Mouse (Mus musculus): ENCODE measurements around the gene Ccdc8. TPM values are rescaled to one million over a fixed set of nuclear protein-coding genes. Genes with fewer than 3 reads are reported as not detected.

Gene Ccdc8
- polyA plus RNA-seq, 1 experiment = 9.7 TPM

- H3ac ChIP-seq (ENCODE audit: control insufficient read depth, insufficient read length, low read depth) = no peak overlapping the region
- peaks cover 23% of the 10 kb centered on the region for H3K36me3 ChIP-seq (ENCODE audit: control insufficient read depth, insufficient read depth)
- no peaks in the 10 kb centered on the region for H3K79me3 ChIP-seq (ENCODE audit: low read depth)
These were observed 17.0 kb downstream of the Ccdc8 start for GRCm38 (mm10) chr7:17009326-17010009.

GRCm38 (mm10) chr7:17010010-17010347 is 17.5 kb downstream of the Ccdc8 start:
- H3K79me3 ChIP-seq (ENCODE audit: low read depth) = no peaks in the 10 kb centered on the region
- TF ChIP-seq CEBPB (IDR thresholded peaks at IDR 0.05; ENCODE audit: low read depth) (no peak), FOSL1 (IDR thresholded peaks at IDR 0.05; ENCODE audit: insufficient read depth, low read length, poor library complexity, severe bottlenecking) (no peak), MYOD1 (IDR thresholded peaks at IDR 0.05; ENCODE audit: control insufficient read depth, insufficient read length, low read depth) (no peak), CTCF (IDR thresholded peaks at IDR 0.05; ENCODE audit: control insufficient read depth, insufficient read depth, insufficient read length) (no peak), MYOG (IDR thresholded peaks at IDR 0.05; ENCODE audit: control insufficient read depth, extremely low read depth, insufficient read length) (no peak)

More at GRCm38 (mm10) chr7:17009326-17010009, 17.0 kb downstream of the Ccdc8 start:
- TF ChIP-seq FOSL1 (IDR thresholded peaks at IDR 0.05; ENCODE audit: insufficient read depth, low read length, poor library complexity, severe bottlenecking) (no peak), CTCF (IDR thresholded peaks at IDR 0.05; ENCODE audit: control insufficient read depth, insufficient read depth, insufficient read length) (no peak), MYOG (IDR thresholded peaks at IDR 0.05; ENCODE audit: control insufficient read depth, extremely low read depth, insufficient read length) (no peak), USF1 (IDR thresholded peaks at IDR 0.05; ENCODE audit: low read depth) (no peak), CEBPB (IDR thresholded peaks at IDR 0.05; ENCODE audit: low read depth) (no peak), MAX (IDR thresholded peaks at IDR 0.05) (no peak), MYOD1 (IDR thresholded peaks at IDR 0.05; ENCODE audit: control insufficient read depth, insufficient read length, low read depth) (no peak)
- Histone ChIP-seq H3K27me3 (ENCODE audit: control insufficient read depth, insufficient read depth, insufficient read length) (no peaks in the 10 kb centered on the region), H3K4me3 (ENCODE audit: insufficient read depth, poor library complexity, severe bottlenecking) (no peak overlapping the region), H3K79me2 (ENCODE audit: control insufficient read depth, insufficient read depth) (no peaks in the 10 kb centered on the region)

GRCm38 (mm10) chr7:17011909-17012590 is 19.5 kb downstream of the Ccdc8 start:
- no peak overlapping the region for H3K4me3 ChIP-seq (ENCODE audit: insufficient read depth, poor library complexity, severe bottlenecking)
- H3K79me3 ChIP-seq (ENCODE audit: low read depth) = no peaks in the 10 kb centered on the region
- H3ac ChIP-seq (ENCODE audit: control insufficient read depth, insufficient read length, low read depth) = no peak overlapping the region
- TF ChIP-seq USF1 (IDR thresholded peaks at IDR 0.05; ENCODE audit: low read depth) (no peak), CEBPB (IDR thresholded peaks at IDR 0.05; ENCODE audit: low read depth) (no peak), MYOD1 (IDR thresholded peaks at IDR 0.05; ENCODE audit: control insufficient read depth, insufficient read length, low read depth) (no peak)
- no peaks in the 10 kb centered on the region for H3K27me3 ChIP-seq (ENCODE audit: control insufficient read depth, insufficient read depth, insufficient read length)
- peaks cover 18% of the 10 kb centered on the region for H3K79me2 ChIP-seq (ENCODE audit: control insufficient read depth, insufficient read depth)
- H3K36me3 ChIP-seq (ENCODE audit: control insufficient read depth, insufficient read depth) = peaks cover 27% of the 10 kb centered on the region

More at GRCm38 (mm10) chr7:17010010-17010347, 17.5 kb downstream of the Ccdc8 start:
- H3K36me3 ChIP-seq (ENCODE audit: control insufficient read depth, insufficient read depth) = peaks cover 25% of the 10 kb centered on the region
- H3K27me3 ChIP-seq (ENCODE audit: control insufficient read depth, insufficient read depth, insufficient read length) = no peaks in the 10 kb centered on the region
- no peak overlapping the region for H3K4me3 ChIP-seq (ENCODE audit: insufficient read depth, poor library complexity, severe bottlenecking)
- H3K79me2 ChIP-seq (ENCODE audit: control insufficient read depth, insufficient read depth) = no peaks in the 10 kb centered on the region
- no peak overlapping the region for H3ac ChIP-seq (ENCODE audit: control insufficient read depth, insufficient read length, low read depth)

- Histone ChIP-seq H3K4me3 (ENCODE audit: insufficient read depth, poor library complexity, severe bottlenecking) (no peak overlapping the region), H3K79me3 (ENCODE audit: low read depth) (peaks cover 2% of the 10 kb centered on the region), H3ac (ENCODE audit: control insufficient read depth, insufficient read length, low read depth) (no peak overlapping the region), H3K36me3 (ENCODE audit: control insufficient read depth, insufficient read depth) (peaks cover 35% of the 10 kb centered on the region), H3K27me3 (ENCODE audit: control insufficient read depth, insufficient read depth, insufficient read length) (no peaks in the 10 kb centered on the region), H3K79me2 (ENCODE audit: control insufficient read depth, insufficient read depth) (peaks cover 35% of the 10 kb centered on the region)
- TF ChIP-seq USF1 (IDR thresholded peaks at IDR 0.05; ENCODE audit: low read depth) (no peak), CTCF (IDR thresholded peaks at IDR 0.05; ENCODE audit: control insufficient read depth, insufficient read depth, insufficient read length) (no peak), MAX (IDR thresholded peaks at IDR 0.05) (no peak), MYOG (IDR thresholded peaks at IDR 0.05; ENCODE audit: control insufficient read depth, extremely low read depth, insufficient read length) (no peak), FOSL1 (IDR thresholded peaks at IDR 0.05; ENCODE audit: insufficient read depth, low read length, poor library complexity, severe bottlenecking) (no peak), MYOD1 (IDR thresholded peaks at IDR 0.05; ENCODE audit: control insufficient read depth, insufficient read length, low read depth) (no peak), CEBPB (IDR thresholded peaks at IDR 0.05; ENCODE audit: low read depth) (no peak)
These were observed 22.9 kb downstream of the Ccdc8 start for GRCm38 (mm10) chr7:17015381-17015780.

- H3K27me3 ChIP-seq (ENCODE audit: control insufficient read depth, insufficient read depth, insufficient read length) = no peaks in the 10 kb centered on the region
- no peak overlapping the region for H3ac ChIP-seq (ENCODE audit: control insufficient read depth, insufficient read length, low read depth)
- peaks cover 9% of the 10 kb centered on the region for H3K79me3 ChIP-seq (ENCODE audit: low read depth)
- peaks cover 43% of the 10 kb centered on the region for H3K79me2 ChIP-seq (ENCODE audit: control insufficient read depth, insufficient read depth)
- H3K36me3 ChIP-seq (ENCODE audit: control insufficient read depth, insufficient read depth) = peaks cover 43% of the 10 kb centered on the region
- no peak overlapping the region for H3K4me3 ChIP-seq (ENCODE audit: insufficient read depth, poor library complexity, severe bottlenecking)
- TF ChIP-seq USF1 (IDR thresholded peaks at IDR 0.05; ENCODE audit: low read depth) (no peak), MYOG (IDR thresholded peaks at IDR 0.05; ENCODE audit: control insufficient read depth, extremely low read depth, insufficient read length) (no peak), MYOD1 (IDR thresholded peaks at IDR 0.05; ENCODE audit: control insufficient read depth, insufficient read length, low read depth) (peak; percentile 43), FOSL1 (IDR thresholded peaks at IDR 0.05; ENCODE audit: insufficient read depth, low read length, poor library complexity, severe bottlenecking) (peak; percentile 12)
These were observed 24.5 kb downstream of the Ccdc8 start for GRCm38 (mm10) chr7:17017036-17017435.
